ENCODE assay signal across 8 mouse cellular contexts in genomic region chr17:24745526-24746497, GRCm38 (mm10). TPM values are rescaled to one million over a fixed set of nuclear protein-coding genes. Genes with fewer than 3 reads are reported as not detected.
DNase-seq lines count a peak whose midpoint lies in the region; ATAC-seq lines count a peak whose summit lies in the region.

No protein-coding gene starts in this region.

- DNase-seq in A20 (ENCODE audit: low read depth, low spot score) (peak; percentile 86), liver (peak; percentile 81)
- peak; percentile 90 for DNase-seq in adrenal gland, postnatal 14 days
- peak; percentile 94 for DNase-seq in embryonic facial prominence, embryonic 14.5 days (ENCODE audit: low spot score)
- DNase-seq in heart, embryonic 10.5 days (ENCODE audit: low spot score) = peak; percentile 90
- peak; percentile 91 for DNase-seq in naive thymus-derived CD4-positive, alpha-beta T cell, adult 2 months (ENCODE audit: low read depth)
- DNase-seq in spleen, postnatal 4 days (ENCODE audit: low spot score in 2 of 2) = peak; percentile 81 to 92

- H3K4me3 ChIP-seq in embryonic facial prominence, embryonic 14.5 days (ENCODE audit: low read depth, low read length) = no peak overlapping the region
- no peak overlapping the region for H3K4me3 ChIP-seq in heart, embryonic 10.5 days
- H3K4me3 ChIP-seq in kidney, embryonic 16.5 days (ENCODE audit: low read length) = no peak overlapping the region

- 0 out of 2 replicates have a peak, but pooled peaks cover 6% of the 10 kb centered on the region for H3K36me3 ChIP-seq in embryonic facial prominence, embryonic 14.5 days (ENCODE audit: control insufficient read depth, insufficient read depth, low read length)
- peaks cover 6% of the 10 kb centered on the region; the same call in 1 of the 2 replicates for H3K36me3 ChIP-seq in heart, embryonic 10.5 days
- no peaks in the 10 kb centered on the region for H3K36me3 ChIP-seq in kidney, embryonic 16.5 days (ENCODE audit: insufficient read depth, low read length)

- no peak overlapping the region for H3K4me2 ChIP-seq in embryonic facial prominence, embryonic 14.5 days (ENCODE audit: low read depth, low read length)
- H3K4me2 ChIP-seq in kidney, embryonic 16.5 days (replicated peaks; ENCODE audit: low read depth, low read length) = no peak overlapping the region

- WGBS in embryonic facial prominence, embryonic 14.5 days = 14% methylated on average over 7 of the region's 7 CpGs
- WGBS in heart, embryonic 10.5 days = 19% methylated on average over 7 of the region's 7 CpGs
- 22% methylated on average over 7 of the region's 7 CpGs for WGBS in kidney, embryonic 16.5 days

- no peak overlapping the region for H3K27ac ChIP-seq in embryonic facial prominence, embryonic 14.5 days (replicated peaks; ENCODE audit: low read depth, low read length)
- H3K27ac ChIP-seq in heart, embryonic 10.5 days = no peak overlapping the region
- no peak overlapping the region for H3K27ac ChIP-seq in kidney, embryonic 16.5 days (ENCODE audit: low read length)

- H3K4me1 ChIP-seq in embryonic facial prominence, embryonic 14.5 days (ENCODE audit: control insufficient read depth, insufficient read depth, low read length) = peaks cover 8% of the 10 kb centered on the region; the same call in 1 of the 2 replicates
- H3K4me1 ChIP-seq in heart, embryonic 10.5 days = 0 out of 2 replicates have a peak, but pooled peaks cover 4% of the 10 kb centered on the region
- peaks cover 8% of the 10 kb centered on the region; the same call in 1 of the 2 replicates for H3K4me1 ChIP-seq in kidney, embryonic 16.5 days (ENCODE audit: insufficient read depth, low read length)

- no peaks in the 10 kb centered on the region for H3K9me3 ChIP-seq in embryonic facial prominence, embryonic 14.5 days (ENCODE audit: control insufficient read depth, low read length)
- no peaks in the 10 kb centered on the region for H3K9me3 ChIP-seq in heart, embryonic 10.5 days
- H3K9me3 ChIP-seq in kidney, embryonic 16.5 days (ENCODE audit: low read length) = no peaks in the 10 kb centered on the region

- H3K27me3 ChIP-seq in embryonic facial prominence, embryonic 14.5 days (replicated peaks; ENCODE audit: control insufficient read depth, insufficient read depth, low read length) = peaks cover 9% of the 10 kb centered on the region
- H3K27me3 ChIP-seq in heart, embryonic 10.5 days (ENCODE audit: insufficient read depth, poor library complexity, severe bottlenecking) = peaks cover 18% of the 10 kb centered on the region
- H3K27me3 ChIP-seq in kidney, embryonic 16.5 days (ENCODE audit: insufficient read depth, low read length) = peaks cover 11% of the 10 kb centered on the region

- no peak overlapping the region for H3K9ac ChIP-seq in embryonic facial prominence, embryonic 14.5 days (ENCODE audit: low read depth, low read length)
- no peak overlapping the region for H3K9ac ChIP-seq in kidney, embryonic 16.5 days (replicated peaks; ENCODE audit: low read length)

- ATAC-seq in embryonic facial prominence, embryonic 14.5 days (ENCODE audit: low read depth) = peak; percentile 89
- peak; percentile 82 for ATAC-seq in kidney, embryonic 16.5 days (ENCODE audit: low FRiP score, low TSS enrichment)

RNA-seq across cellular contexts. Expression of gene Hs3st6, which starts 7.0 kb away (rescaled TPM):
- 2.0 and 2.4 TPM in 2 replicates for total RNA-seq in adrenal gland, postnatal 14 days (2021)
- 10.1 and 11.7 TPM in 2 replicates for polyA plus RNA-seq in embryonic facial prominence, embryonic 14.5 days (2014; fragmentation: Nextera tagmentation; extraction: Ambion mirVana)
- polyA plus RNA-seq in heart, embryonic 10.5 days (2016; fragmentation: Nextera tagmentation; extraction: Ambion mirVana) = 0.51 and 0.80 TPM in 2 replicates
- polyA plus RNA-seq in kidney, embryonic 16.5 days (2015; fragmentation: Nextera tagmentation; extraction: Ambion mirVana) = 23.0 and 27.6 TPM in 2 replicates

RNA-seq across cellular contexts. Expression of gene Msrb1, which starts 9.4 kb away (rescaled TPM):
- 73.2 and 98.3 TPM in 2 replicates for total RNA-seq in adrenal gland, postnatal 14 days (2021)
- 28.7 and 30.3 TPM in 2 replicates for polyA plus RNA-seq in embryonic facial prominence, embryonic 14.5 days (2014; fragmentation: Nextera tagmentation; extraction: Ambion mirVana)
- 17.8 and 19.7 TPM in 2 replicates for polyA plus RNA-seq in heart, embryonic 10.5 days (2016; fragmentation: Nextera tagmentation; extraction: Ambion mirVana)
- 33.3 and 33.8 TPM in 2 replicates for polyA plus RNA-seq in kidney, embryonic 16.5 days (2015; fragmentation: Nextera tagmentation; extraction: Ambion mirVana)

RNA-seq across cellular contexts. Expression of gene Rpl3l, which starts 18.2 kb away (rescaled TPM):
- total RNA-seq in adrenal gland, postnatal 14 days (2021) = 0.53 TPM in 1 of 2 replicates, not detected in the other
- polyA plus RNA-seq in embryonic facial prominence, embryonic 14.5 days (2014; fragmentation: Nextera tagmentation; extraction: Ambion mirVana) = 0.39 TPM in 1 of 2 replicates, not detected in the other
- polyA plus RNA-seq in heart, embryonic 10.5 days (2016; fragmentation: Nextera tagmentation; extraction: Ambion mirVana) = 0.39 and 1.3 TPM in 2 replicates
- 0.15 TPM in 1 of 2 replicates, not detected in the other for polyA plus RNA-seq in kidney, embryonic 16.5 days (2015; fragmentation: Nextera tagmentation; extraction: Ambion mirVana)

RNA-seq across cellular contexts. Expression of gene Ndufb10, which starts 21.5 kb away (rescaled TPM):
- total RNA-seq in adrenal gland, postnatal 14 days (2021) = 418 and 458 TPM in 2 replicates
- polyA plus RNA-seq in embryonic facial prominence, embryonic 14.5 days (2014; fragmentation: Nextera tagmentation; extraction: Ambion mirVana) = 233 and 267 TPM in 2 replicates
- 342 and 383 TPM in 2 replicates for polyA plus RNA-seq in heart, embryonic 10.5 days (2016; fragmentation: Nextera tagmentation; extraction: Ambion mirVana)
- 258 and 262 TPM in 2 replicates for polyA plus RNA-seq in kidney, embryonic 16.5 days (2015; fragmentation: Nextera tagmentation; extraction: Ambion mirVana)

RNA-seq across cellular contexts. Expression of gene Rps2, which starts 27.9 kb away (rescaled TPM):
- total RNA-seq in adrenal gland, postnatal 14 days (2021) = 702 and 762 TPM in 2 replicates
- polyA plus RNA-seq in embryonic facial prominence, embryonic 14.5 days (2014; fragmentation: Nextera tagmentation; extraction: Ambion mirVana) = 1,571 and 1,579 TPM in 2 replicates
- polyA plus RNA-seq in heart, embryonic 10.5 days (2016; fragmentation: Nextera tagmentation; extraction: Ambion mirVana) = 1,171 and 1,258 TPM in 2 replicates
- polyA plus RNA-seq in kidney, embryonic 16.5 days (2015; fragmentation: Nextera tagmentation; extraction: Ambion mirVana) = 1,489 and 1,547 TPM in 2 replicates
